In genomic region chr3:39637924-39638323, GRCm38 (mm10) we compare ENCODE assay signal across 19 mouse cellular contexts.
DNase-seq lines count a peak whose midpoint lies in the region; ATAC-seq and TF ChIP-seq lines count a peak whose summit lies in the region.
"Had no signal": no experiment of that assay in that cellular context is flagged by ENCODE, and none has a peak within 500 bp of the region (broad histone marks: within the 10 kb centered on the region; RNA-seq: fewer than 3 reads in every experiment).

No protein-coding gene starts in this region.

- peak; percentile 77; the same call in 1 of the 2 replicates for ATAC-seq in hindbrain, embryonic 14.5 days (ENCODE audit: low FRiP score)
- peak; percentile 23; the same call in 1 of the 2 replicates for ATAC-seq in lung, embryonic 15.5 days (ENCODE audit: borderline replicate concordance, extremely low read depth, low FRiP score, low TSS enrichment)
- ATAC-seq: intestine, embryonic 16.5 days; Patski had no signal

- no peak overlapping the region for H3K9ac ChIP-seq in hindbrain, embryonic 14.5 days
- no peak overlapping the region for H3K9ac ChIP-seq in lung, embryonic 15.5 days
- H3K9ac ChIP-seq: embryonic facial prominence, embryonic 15.5 days; limb, embryonic 12.5 days; liver, embryonic 14.5 days; midbrain, embryonic 12.5 days had no signal

- no peak overlapping the region for H3K4me2 ChIP-seq in hindbrain, embryonic 14.5 days (replicated peaks)
- H3K4me2 ChIP-seq in lung, embryonic 15.5 days = no peak overlapping the region
- H3K4me2 ChIP-seq: embryonic facial prominence, embryonic 15.5 days; limb, embryonic 12.5 days; midbrain, embryonic 12.5 days had no signal

- H3K9me3 ChIP-seq in hindbrain, embryonic 14.5 days (ENCODE audit: control insufficient read depth, low read length) = no peaks in the 10 kb centered on the region
- no peaks in the 10 kb centered on the region for H3K9me3 ChIP-seq in hindbrain, embryonic 10.5 days
- no peaks in the 10 kb centered on the region for H3K9me3 ChIP-seq in lung, embryonic 15.5 days
- H3K9me3 ChIP-seq: embryonic facial prominence, embryonic 15.5 days; limb, embryonic 12.5 days; midbrain, embryonic 12.5 days had no signal

- no peak for TF ChIP-seq CTCF in lung, adult 2 months (IDR thresholded peaks at IDR 0.05; ENCODE audit: insufficient read depth, low read length)

- 54% methylated on average over 5 of the region's 5 CpGs for WGBS in hindbrain, embryonic 14.5 days
- WGBS in hindbrain, embryonic 10.5 days = 74% methylated on average over 5 of the region's 5 CpGs
- WGBS in lung, embryonic 15.5 days = 35% methylated on average over 5 of the region's 5 CpGs
- WGBS in lung, adult 2 months = 50% methylated on average over 5 of the region's 5 CpGs

- H3K4me1 ChIP-seq in hindbrain, embryonic 14.5 days (replicated peaks; ENCODE audit: control insufficient read depth, insufficient read depth, low read length) = 0 out of 2 replicates have a peak, but pooled peaks cover 6% of the 10 kb centered on the region
- no peaks in the 10 kb centered on the region for H3K4me1 ChIP-seq in hindbrain, embryonic 10.5 days (replicated peaks)
- no peaks in the 10 kb centered on the region for H3K4me1 ChIP-seq in lung, embryonic 15.5 days
- no peaks in the 10 kb centered on the region for H3K4me1 ChIP-seq in lung, adult 2 months (ENCODE audit: control insufficient read depth, insufficient read depth, low read length)
- H3K4me1 ChIP-seq: embryonic facial prominence, embryonic 15.5 days; limb, embryonic 12.5 days; midbrain, embryonic 12.5 days had no signal

- H3K27me3 ChIP-seq in hindbrain, embryonic 14.5 days (ENCODE audit: control insufficient read depth, insufficient read depth, low read length) = no peaks in the 10 kb centered on the region
- H3K27me3 ChIP-seq in hindbrain, embryonic 10.5 days (ENCODE audit: insufficient read depth, poor library complexity, severe bottlenecking) = no peaks in the 10 kb centered on the region
- H3K27me3 ChIP-seq in lung, embryonic 15.5 days = no peaks in the 10 kb centered on the region
- H3K27me3 ChIP-seq: embryonic facial prominence, embryonic 15.5 days; midbrain, embryonic 12.5 days had no signal

- no peak overlapping the region for H3K4me3 ChIP-seq in hindbrain, embryonic 14.5 days (replicated peaks; ENCODE audit: low read length)
- no peak overlapping the region for H3K4me3 ChIP-seq in hindbrain, embryonic 10.5 days
- no peak overlapping the region for H3K4me3 ChIP-seq in lung, embryonic 15.5 days
- no peak overlapping the region for H3K4me3 ChIP-seq in lung, adult 2 months (replicated peaks; ENCODE audit: extremely low read depth, low read depth, low read length)
- H3K4me3 ChIP-seq: embryonic facial prominence, embryonic 15.5 days; limb, embryonic 12.5 days; midbrain, embryonic 12.5 days had no signal

- intact Hi-C loops in heart, postnatal 14 days (cut with DNase I) = no loop called here

- H3K27ac ChIP-seq in hindbrain, embryonic 14.5 days = no peak overlapping the region
- no peak overlapping the region for H3K27ac ChIP-seq in hindbrain, embryonic 10.5 days
- no peak overlapping the region for H3K27ac ChIP-seq in lung, embryonic 15.5 days
- H3K27ac ChIP-seq: embryonic facial prominence, embryonic 15.5 days; limb, embryonic 12.5 days; liver, embryonic 14.5 days; midbrain, embryonic 12.5 days had no signal

- H3K36me3 ChIP-seq in hindbrain, embryonic 14.5 days (replicated peaks; ENCODE audit: control insufficient read depth, insufficient read depth) = no peaks in the 10 kb centered on the region
- H3K36me3 ChIP-seq in hindbrain, embryonic 10.5 days = no peaks in the 10 kb centered on the region
- H3K36me3 ChIP-seq in lung, embryonic 15.5 days = no peaks in the 10 kb centered on the region
- H3K36me3 ChIP-seq: embryonic facial prominence, embryonic 15.5 days; limb, embryonic 12.5 days; midbrain, embryonic 12.5 days had no signal

- TF ChIP-seq POLR2A in lung, adult 2 months (IDR thresholded peaks at IDR 0.05; ENCODE audit: borderline replicate concordance, extremely low read depth, low read depth, low read length) = no peak

- DNase-seq in hindbrain, embryonic 14.5 days (ENCODE audit: low spot score) = peak; percentile 44
- DNase-seq in hindbrain, embryonic 10.5 days (ENCODE audit: low spot score) = no peak
- DNase-seq in lung, adult 2 months = no peak
- peak; percentile 28 for DNase-seq in embryo, embryonic 10.5 days (ENCODE audit: low spot score)
- DNase-seq in lung, postnatal 10 days = peak; percentile 18
- DNase-seq in adrenal gland, adult 8-10 months = no peak
- no peak for DNase-seq in heart, postnatal 14 days
- DNase-seq: B cell, adult 2 months; cerebellum, adult 11 months; cerebellum, postnatal 36 days; gastrocnemius, postnatal 14 days; thymus, adult 2 months had no signal

Comparison
In these comparisons a context has a peak if more than half of its experiments do, and no peak if none do; other contexts are left out.
1. DNase-seq: peak in hindbrain, embryonic 14.5 days (single experiment), embryo, embryonic 10.5 days (single experiment) and lung, postnatal 10 days (single experiment); none in hindbrain, embryonic 10.5 days (single experiment), lung, adult 2 months (single experiment), adrenal gland, adult 8-10 months (single experiment) and heart, postnatal 14 days (0 of 2).